Mouse (Mus musculus): ENCODE measurements around the gene Gm15517.

Gene Gm15517

DNA sequence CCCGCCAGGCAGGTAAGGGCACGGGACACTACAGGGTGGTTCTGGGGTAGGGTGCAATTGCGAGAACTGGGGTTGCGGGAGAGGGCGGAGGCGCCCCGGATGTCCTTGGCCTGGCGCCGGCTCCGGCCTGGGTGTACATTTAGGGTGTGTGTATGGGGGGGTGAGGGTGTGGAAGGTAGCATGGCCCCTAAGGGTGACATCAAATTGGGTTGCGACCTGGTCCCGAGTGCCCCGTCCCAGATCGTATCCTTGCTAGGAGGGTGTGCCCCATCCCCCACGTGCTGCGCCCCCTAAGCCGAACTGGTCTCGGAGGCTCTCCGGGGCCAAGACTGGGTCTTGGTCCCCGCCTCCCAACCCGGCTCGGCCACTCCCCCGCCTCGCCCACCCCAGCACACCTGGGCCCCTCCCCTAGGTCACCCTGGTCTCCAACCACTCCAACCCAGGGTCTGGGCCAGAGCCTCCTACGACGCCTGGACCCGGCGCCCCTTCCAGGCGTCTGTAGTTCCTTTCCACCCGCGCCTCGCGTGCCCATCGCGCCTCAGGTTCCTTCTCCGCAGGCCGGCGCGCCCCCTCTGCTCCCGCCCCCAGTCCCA is 49.1 kb downstream of the Gm15517 start:
- no peak for DNase-seq

DNA sequence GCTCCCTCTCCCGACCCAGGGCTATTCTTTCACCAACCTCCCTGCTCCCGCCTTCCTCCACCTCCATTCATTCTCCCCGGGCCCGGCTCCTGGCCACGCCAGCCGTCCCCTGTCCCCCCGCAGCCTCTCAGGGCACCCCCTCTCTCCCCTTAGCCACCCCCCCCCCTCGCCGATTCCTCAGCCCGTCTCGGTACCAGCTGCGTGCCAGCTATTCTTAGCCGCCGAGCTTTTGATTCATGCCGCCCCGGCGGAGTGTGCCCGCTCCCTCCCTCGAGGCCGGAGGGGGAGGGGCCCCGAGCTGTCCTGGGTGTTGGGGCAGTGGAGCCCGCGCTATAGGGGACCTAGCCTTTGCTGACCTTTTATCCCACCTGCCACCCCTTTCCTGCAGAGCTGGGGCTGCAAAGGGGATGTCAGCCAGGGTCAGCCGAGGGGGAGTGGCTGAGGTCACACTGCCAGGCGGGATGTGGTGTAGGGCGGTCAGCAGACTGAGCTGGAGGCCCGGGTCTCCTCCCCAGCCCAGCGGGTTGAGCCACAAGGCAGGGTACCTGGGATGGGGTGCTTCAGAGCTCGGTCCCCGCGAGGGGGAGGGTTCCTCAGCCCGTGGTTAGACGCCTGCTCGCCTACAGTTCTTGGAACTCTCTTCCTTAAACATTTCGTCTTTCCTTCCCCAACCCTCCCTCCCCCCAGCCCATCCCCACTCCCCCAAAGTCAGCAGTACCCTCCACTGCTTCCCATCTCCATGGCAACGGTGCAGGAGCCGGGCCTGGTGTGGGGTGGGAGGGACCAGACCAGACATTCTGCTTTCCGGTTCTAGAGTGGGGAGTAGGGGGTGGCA is 49.8 kb downstream of the Gm15517 start:
- DNase-seq: peak; percentile 68

Measured in layer of hippocampus, adult 9-11 months (tissue).